Mouse (Mus musculus) layer of hippocampus, adult 9-10 months (tissue): ENCODE measurements around the gene Etl4.
"Not testable (repeated sequence)": the region's sequence is repeated elsewhere in the genome, so short reads cannot be mapped to it uniquely, and the experiment has no call there.

Experiments
- DNase-seq: peaks from one replicate; pipeline ENCODE4 v3.0.0; 2022; ENCODE audit warnings: low spot score

Gene Etl4

GRCm38 (mm10) chr2:20302517-20302916 is 392.9 kb downstream of the Etl4 start:
- DNase-seq, result no peak

- DNase-seq, result no peak
Observed at GRCm38 (mm10) chr2:20324954-20325353, 415.4 kb downstream of the Etl4 start.

GRCm38 (mm10) chr2:20336176-20336575 is 426.6 kb downstream of the Etl4 start:
- DNase-seq, result no peak

GRCm38 (mm10) chr2:20339016-20339734 is 429.6 kb downstream of the Etl4 start:
- no peak for DNase-seq

GRCm38 (mm10) chr2:20339919-20340318 is 430.3 kb downstream of the Etl4 start:
- DNase-seq, result no peak

- DNase-seq, result no peak
Observed at GRCm38 (mm10) chr2:20346873-20347272, 437.3 kb downstream of the Etl4 start.

- no peak for DNase-seq
Observed at GRCm38 (mm10) chr2:20349268-20349667, 439.7 kb downstream of the Etl4 start.

GRCm38 (mm10) chr2:20352796-20353195 is 443.2 kb downstream of the Etl4 start:
- no peak for DNase-seq

- DNase-seq, result no peak
Observed at GRCm38 (mm10) chr2:20377026-20377425, 467.4 kb downstream of the Etl4 start.

- DNase-seq, result not testable (repeated sequence)
Observed at GRCm38 (mm10) chr2:20380874-20381273, 471.3 kb downstream of the Etl4 start.

GRCm38 (mm10) chr2:20394083-20394482 is 484.5 kb downstream of the Etl4 start:
- DNase-seq, result no peak

GRCm38 (mm10) chr2:20396978-20397377 is 487.4 kb downstream of the Etl4 start:
- DNase-seq, result no peak

GRCm38 (mm10) chr2:20400556-20400955 is 491.0 kb downstream of the Etl4 start:
- no peak for DNase-seq

GRCm38 (mm10) chr2:20404395-20404794 is 494.8 kb downstream of the Etl4 start:
- no peak for DNase-seq

- DNase-seq, result no peak
Observed at GRCm38 (mm10) chr2:20407101-20407500, 497.5 kb downstream of the Etl4 start.

- DNase-seq, result no peak
Observed at GRCm38 (mm10) chr2:20414856-20415255, 505.3 kb downstream of the Etl4 start.

GRCm38 (mm10) chr2:20416934-20417614 is 507.5 kb downstream of the Etl4 start:
- no peak for DNase-seq

- DNase-seq, result no peak
Observed at GRCm38 (mm10) chr2:20417998-20418397, 508.4 kb downstream of the Etl4 start.

- no peak for DNase-seq
Observed at GRCm38 (mm10) chr2:20419975-20420374, 510.4 kb downstream of the Etl4 start.

- DNase-seq, result no peak
Observed at GRCm38 (mm10) chr2:20422275-20422674, 512.7 kb downstream of the Etl4 start.

GRCm38 (mm10) chr2:20433656-20434055 is 524.1 kb downstream of the Etl4 start:
- no peak for DNase-seq

GRCm38 (mm10) chr2:20435530-20435929 is 526.0 kb downstream of the Etl4 start:
- DNase-seq, result no peak

GRCm38 (mm10) chr2:20442731-20443130 is 533.2 kb downstream of the Etl4 start:
- DNase-seq, result no peak
